Mouse (Mus musculus): ENCODE data around the gene Pitpnm2. TPM values are rescaled to one million over a fixed set of nuclear protein-coding genes. Genes with fewer than 3 reads are reported as not detected.

The Pitpnm2 gene
- polyA plus RNA-seq, 1 experiment from 2014 or later = 7.3 TPM

DNA sequence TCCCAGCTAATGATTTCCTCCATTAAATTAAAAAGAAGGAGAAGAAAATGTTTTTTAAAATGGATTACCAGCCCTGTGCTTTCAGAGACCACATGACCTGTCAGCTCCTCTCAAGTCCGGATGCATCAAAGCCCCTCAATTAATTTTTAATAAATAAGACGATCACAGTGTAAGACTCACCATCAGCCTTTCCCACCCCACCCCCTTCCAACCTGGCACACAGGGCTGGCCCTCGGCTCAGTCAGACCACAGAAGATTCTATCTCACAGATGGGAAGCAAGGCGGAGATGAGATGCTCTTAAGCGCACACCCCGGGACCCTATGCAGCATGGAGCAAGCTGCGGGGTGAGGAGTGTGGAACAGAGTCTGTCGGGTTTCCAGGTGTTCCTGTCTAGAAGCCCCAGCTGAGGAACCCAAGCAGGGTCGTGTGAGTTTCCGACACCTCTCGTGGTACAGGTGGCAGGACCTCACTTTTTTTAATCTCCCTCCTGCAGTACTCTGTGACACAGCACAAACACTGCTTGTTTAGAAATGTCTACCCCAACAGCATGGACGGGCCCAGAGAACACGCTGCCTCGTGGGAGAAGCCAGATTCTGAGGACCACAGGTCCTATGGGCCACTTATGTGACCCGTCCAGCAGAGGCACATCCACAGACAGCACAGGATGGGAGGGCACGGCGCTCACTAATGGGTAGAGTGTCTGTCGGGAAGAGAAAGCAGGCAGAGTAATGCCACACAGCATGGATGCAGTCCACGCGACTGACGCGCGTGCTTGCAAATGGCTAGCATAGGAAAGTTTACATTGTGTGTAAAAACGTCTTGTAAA is 56.1 kb downstream of the Pitpnm2 start:
- Histone ChIP-seq H3K27ac (ENCODE audit: low read length) (peak overlapping the region; percentile 91), H3K27me3 (ENCODE audit: control insufficient read depth, insufficient read depth, low read length) (no peaks in the 10 kb centered on the region), H3K9me3 (replicated peaks; ENCODE audit: control insufficient read depth, low read length) (no peaks in the 10 kb centered on the region), H3K4me1 (ENCODE audit: control insufficient read depth, insufficient read depth, low read length) (peaks cover 80% of the 10 kb centered on the region), H3K4me2 (ENCODE audit: low read depth, low read length) (peak overlapping the region; percentile 52; the same call in 1 of the 2 replicates), H3K9ac (ENCODE audit: low read length) (peak overlapping the region; percentile 44; the same call in 1 of the 2 replicates), H3K4me3 (ENCODE audit: low read length) (no peak overlapping the region), H3K36me3 (ENCODE audit: control insufficient read depth, insufficient read depth) (no peaks in the 10 kb centered on the region)
- ATAC-seq (replicated peaks; ENCODE audit: extremely low read depth, insufficient read depth, low FRiP score) = no peak
- WGBS = 79% methylated on average over 24 of the region's 24 CpGs

DNA sequence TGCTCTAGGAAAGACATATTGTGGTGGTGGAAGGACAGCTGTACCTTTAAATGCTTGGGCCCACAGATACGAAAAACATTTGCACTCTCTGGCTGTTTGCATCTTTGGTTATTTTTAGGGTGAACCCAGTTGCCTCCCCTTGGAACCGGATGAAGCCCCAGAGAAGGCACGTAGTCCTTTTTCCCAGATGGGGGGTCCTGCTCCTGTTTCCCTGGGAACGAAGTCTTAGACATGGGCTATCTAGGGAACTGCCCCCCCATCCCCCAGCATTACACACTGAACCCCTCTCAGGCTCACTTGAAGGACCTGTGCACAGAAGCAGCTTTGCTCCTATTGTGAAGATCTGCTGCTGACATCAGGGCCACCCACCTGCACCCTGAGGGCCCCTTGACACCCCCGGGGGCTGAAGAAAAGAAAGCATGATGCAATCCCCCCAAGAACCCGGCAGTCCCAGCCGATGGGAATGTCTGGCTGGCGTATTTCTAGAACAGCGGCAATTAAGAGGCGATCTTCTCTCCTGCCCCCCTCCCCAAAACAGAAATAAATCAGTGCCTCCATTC is 56.8 kb downstream of the Pitpnm2 start:
- H3K4me1 ChIP-seq (ENCODE audit: control insufficient read depth, insufficient read depth, low read length) = peaks cover 81% of the 10 kb centered on the region

DNA sequence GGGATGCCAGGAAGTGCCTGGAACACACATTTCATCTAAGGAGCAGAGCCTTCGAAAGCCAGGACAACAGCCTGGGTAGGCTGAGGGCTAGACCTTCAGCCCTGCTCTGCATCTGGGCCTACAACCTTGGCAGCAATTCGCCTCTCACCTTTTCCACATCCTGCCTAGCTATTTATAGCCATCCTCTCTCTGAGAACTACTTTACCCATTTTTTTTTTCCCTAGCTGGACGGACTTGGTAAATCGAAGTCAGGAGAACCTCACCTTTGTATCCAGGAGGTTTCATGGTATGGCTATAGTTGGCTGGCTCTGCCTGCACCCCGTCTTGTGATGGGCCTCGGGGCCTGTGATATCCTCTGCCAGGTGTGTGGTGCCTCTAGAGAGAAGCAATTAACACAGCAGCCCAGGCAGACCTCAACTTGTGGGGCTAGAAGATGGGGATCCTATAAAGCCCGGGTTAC is 57.3 kb downstream of the Pitpnm2 start:
- Histone ChIP-seq H3K27me3 (ENCODE audit: control insufficient read depth, insufficient read depth, low read length) (no peaks in the 10 kb centered on the region), H3K4me2 (ENCODE audit: low read depth, low read length) (peak overlapping the region; percentile 52), H3K9me3 (replicated peaks; ENCODE audit: control insufficient read depth, low read length) (no peaks in the 10 kb centered on the region), H3K4me1 (ENCODE audit: control insufficient read depth, insufficient read depth, low read length) (peaks cover 81% of the 10 kb centered on the region), H3K9ac (ENCODE audit: low read length) (peak overlapping the region; percentile 65), H3K4me3 (ENCODE audit: low read length) (no peak overlapping the region), H3K27ac (ENCODE audit: low read length) (peak overlapping the region; percentile 91), H3K36me3 (ENCODE audit: control insufficient read depth, insufficient read depth) (no peaks in the 10 kb centered on the region)
- no peak for ATAC-seq (replicated peaks; ENCODE audit: extremely low read depth, insufficient read depth, low FRiP score)
- WGBS = 47% methylated on average over 7 of the region's 7 CpGs

More for the DNA sequence above, 56.8 kb downstream of the Pitpnm2 start:
- no peak; the same call in 1 of the 2 replicates for ATAC-seq (replicated peaks; ENCODE audit: extremely low read depth, insufficient read depth, low FRiP score)
- WGBS = 49% methylated on average over 10 of the region's 10 CpGs
- Histone ChIP-seq H3K36me3 (ENCODE audit: control insufficient read depth, insufficient read depth) (no peaks in the 10 kb centered on the region), H3K27me3 (ENCODE audit: control insufficient read depth, insufficient read depth, low read length) (no peaks in the 10 kb centered on the region), H3K4me2 (ENCODE audit: low read depth, low read length) (peak overlapping the region; percentile 52), H3K9ac (ENCODE audit: low read length) (peak overlapping the region; percentile 65), H3K9me3 (replicated peaks; ENCODE audit: control insufficient read depth, low read length) (no peaks in the 10 kb centered on the region), H3K27ac (ENCODE audit: low read length) (peak overlapping the region; percentile 91), H3K4me3 (ENCODE audit: low read length) (no peak overlapping the region)

DNA sequence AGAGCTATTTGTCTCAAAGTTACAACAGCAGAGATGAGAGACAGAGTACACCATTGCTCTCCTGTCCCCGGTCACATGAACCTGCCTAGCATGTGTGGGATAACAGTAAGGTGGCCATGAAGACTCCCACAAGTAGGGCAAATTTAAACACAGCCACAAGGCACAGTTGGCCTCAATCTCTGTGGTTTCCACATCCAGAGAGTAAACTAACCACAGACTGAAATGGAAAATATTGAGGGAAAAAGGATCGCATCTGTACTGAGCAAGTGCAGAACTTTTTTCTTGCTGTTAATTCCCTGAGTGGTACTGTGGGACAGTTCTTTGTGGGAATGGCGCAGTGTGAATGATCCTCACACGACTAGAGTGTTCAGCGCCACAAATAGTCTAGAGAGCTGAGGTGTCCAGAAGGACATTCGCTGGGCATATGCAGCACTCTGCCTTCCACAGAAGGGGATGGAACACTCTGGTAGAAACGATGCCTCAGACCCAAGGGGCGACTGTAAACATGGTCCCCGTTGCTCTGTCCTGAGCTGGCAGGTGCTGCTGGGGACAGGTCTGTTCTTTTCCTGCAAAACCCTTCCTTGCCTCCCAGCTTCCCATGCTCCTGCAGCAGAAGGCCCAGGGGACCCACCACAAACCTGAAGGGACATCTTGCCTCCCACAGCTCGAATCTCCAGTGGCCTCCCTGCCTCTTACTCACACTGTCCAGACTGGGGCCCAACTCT is 59.3 kb downstream of the Pitpnm2 start:
- no peaks in the 10 kb centered on the region for H3K9me3 ChIP-seq (replicated peaks; ENCODE audit: control insufficient read depth, low read length)
- no peak overlapping the region for H3K4me2 ChIP-seq (ENCODE audit: low read depth, low read length)
- H3K36me3 ChIP-seq (ENCODE audit: control insufficient read depth, insufficient read depth) = no peaks in the 10 kb centered on the region
- ATAC-seq (replicated peaks; ENCODE audit: extremely low read depth, insufficient read depth, low FRiP score) = no peak
- no peak overlapping the region for H3K4me3 ChIP-seq (ENCODE audit: low read length)
- H3K27me3 ChIP-seq (ENCODE audit: control insufficient read depth, insufficient read depth, low read length) = no peaks in the 10 kb centered on the region
- H3K9ac ChIP-seq (ENCODE audit: low read length) = peak overlapping the region; percentile 3; the same call in 1 of the 2 replicates
- H3K4me1 ChIP-seq (ENCODE audit: control insufficient read depth, insufficient read depth, low read length) = peaks cover 86% of the 10 kb centered on the region
- peak overlapping the region; percentile 25 for H3K27ac ChIP-seq (ENCODE audit: low read length)
- WGBS = 66% methylated on average over 10 of the region's 10 CpGs

DNA sequence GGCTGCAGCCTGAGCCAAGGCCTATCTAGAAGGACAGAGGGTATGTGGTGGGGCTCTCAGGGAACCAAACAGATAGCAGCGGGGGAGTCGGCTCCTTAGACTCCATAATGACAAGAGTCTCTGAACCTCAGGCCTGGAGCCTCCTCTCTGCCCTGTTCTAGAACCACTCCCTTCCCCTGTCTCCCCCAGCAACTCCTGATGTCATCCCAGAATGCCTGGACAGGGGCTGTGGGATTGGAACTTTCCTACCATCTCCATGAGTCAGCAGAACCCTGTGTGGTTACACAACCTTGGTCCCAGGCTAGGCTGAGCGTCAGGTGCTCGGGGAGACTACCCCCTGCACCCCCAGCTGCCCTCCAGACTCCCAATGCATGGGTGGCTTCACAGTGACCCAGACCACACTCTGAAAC is 60.0 kb downstream of the Pitpnm2 start:
- no peaks in the 10 kb centered on the region for H3K36me3 ChIP-seq (ENCODE audit: control insufficient read depth, insufficient read depth)
- H3K9me3 ChIP-seq (replicated peaks; ENCODE audit: control insufficient read depth, low read length) = no peaks in the 10 kb centered on the region
- no peaks in the 10 kb centered on the region for H3K27me3 ChIP-seq (ENCODE audit: control insufficient read depth, insufficient read depth, low read length)
- H3K9ac ChIP-seq (ENCODE audit: low read length) = peak overlapping the region; percentile 18; the same call in 1 of the 2 replicates
- no peak overlapping the region for H3K4me2 ChIP-seq (ENCODE audit: low read depth, low read length)
- ATAC-seq (replicated peaks; ENCODE audit: extremely low read depth, insufficient read depth, low FRiP score) = no peak
- peaks cover 88% of the 10 kb centered on the region for H3K4me1 ChIP-seq (ENCODE audit: control insufficient read depth, insufficient read depth, low read length)
- H3K4me3 ChIP-seq (ENCODE audit: low read length) = no peak overlapping the region
- WGBS = 73% methylated on average over 4 of the region's 4 CpGs
- peak overlapping the region; percentile 25 for H3K27ac ChIP-seq (ENCODE audit: low read length)

DNA sequence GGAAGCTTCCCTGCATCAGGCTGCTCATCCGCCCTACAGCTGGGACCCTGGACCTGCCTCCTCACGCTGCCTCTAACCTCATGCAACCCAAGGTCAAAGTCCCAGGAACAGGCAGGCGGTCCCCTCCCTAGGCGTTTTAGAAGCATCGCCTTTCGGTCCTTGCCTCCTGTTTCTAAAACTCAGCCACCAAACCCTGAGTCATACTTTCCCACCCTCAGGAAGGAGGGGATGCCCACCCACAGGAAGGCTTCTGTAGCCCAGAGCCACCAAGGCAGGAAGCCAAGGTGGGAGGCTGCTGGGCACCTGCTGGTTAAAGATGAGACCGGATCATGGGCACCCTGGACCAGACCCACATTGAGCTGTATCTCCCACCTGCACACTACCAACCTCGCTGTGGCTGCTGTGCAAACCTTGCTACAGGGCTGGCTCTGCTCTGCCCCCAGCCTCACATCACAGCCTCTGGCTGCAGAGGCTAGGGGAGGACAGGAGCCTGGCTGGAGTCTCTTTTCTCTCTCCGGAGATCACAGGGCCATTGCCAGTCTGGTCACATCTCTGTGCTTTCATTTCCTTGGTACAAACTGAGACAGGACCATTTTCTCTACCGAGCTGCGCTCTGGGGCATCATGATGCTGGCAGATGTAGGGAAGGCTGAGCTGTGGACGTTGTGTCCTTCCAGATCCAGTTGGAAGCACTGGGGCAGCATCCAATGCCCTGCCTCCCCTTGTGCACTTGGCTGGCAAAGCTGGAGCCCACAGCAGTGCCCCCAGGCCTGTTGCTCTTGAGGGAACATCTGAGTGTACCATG is 61.9 kb downstream of the Pitpnm2 start:
- Histone ChIP-seq H3K9me3 (replicated peaks; ENCODE audit: control insufficient read depth, low read length) (no peaks in the 10 kb centered on the region), H3K4me1 (ENCODE audit: control insufficient read depth, insufficient read depth, low read length) (peaks cover 80% of the 10 kb centered on the region), H3K27ac (ENCODE audit: low read length) (peak overlapping the region; percentile 95), H3K9ac (ENCODE audit: low read length) (peak overlapping the region; percentile 68), H3K36me3 (ENCODE audit: control insufficient read depth, insufficient read depth) (no peaks in the 10 kb centered on the region), H3K27me3 (ENCODE audit: control insufficient read depth, insufficient read depth, low read length) (no peaks in the 10 kb centered on the region), H3K4me3 (ENCODE audit: low read length) (peak overlapping the region; percentile 39), H3K4me2 (ENCODE audit: low read depth, low read length) (peak overlapping the region; percentile 55)
- 52% methylated on average over 12 of the region's 12 CpGs for WGBS
- no peak for ATAC-seq (replicated peaks; ENCODE audit: extremely low read depth, insufficient read depth, low FRiP score)

DNA sequence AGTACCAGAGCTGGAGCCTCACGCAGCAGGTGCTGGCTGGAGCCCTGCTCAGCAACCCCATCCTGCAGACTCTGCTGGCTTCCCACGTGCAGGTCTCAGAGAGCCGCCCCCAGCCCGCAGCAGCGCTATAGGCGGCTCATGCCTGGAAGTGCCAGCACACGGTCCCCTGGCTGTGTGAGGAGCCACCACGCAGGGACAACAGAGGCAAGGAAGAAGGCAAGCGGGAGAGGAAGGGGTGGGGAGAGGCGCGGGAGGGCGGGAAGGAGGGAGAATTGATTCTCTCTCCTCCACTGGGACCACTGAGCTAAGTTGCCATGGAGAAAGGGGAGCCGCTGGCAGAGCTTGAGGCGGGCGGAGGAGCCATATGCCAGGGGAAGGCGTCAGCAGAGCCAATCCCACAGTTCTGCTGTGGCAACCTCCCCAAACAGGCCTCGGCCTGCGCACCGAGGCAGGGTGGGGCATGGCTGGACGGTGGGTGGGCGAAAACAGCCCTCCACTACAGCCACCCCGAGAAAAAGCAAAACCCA is 62.5 kb downstream of the Pitpnm2 start:
- peak; percentile 34; the same call in 1 of the 2 replicates for ATAC-seq (replicated peaks; ENCODE audit: extremely low read depth, insufficient read depth, low FRiP score)
- Histone ChIP-seq H3K9ac (ENCODE audit: low read length) (peak overlapping the region; percentile 68), H3K27ac (ENCODE audit: low read length) (peak overlapping the region; percentile 95)

DNA sequence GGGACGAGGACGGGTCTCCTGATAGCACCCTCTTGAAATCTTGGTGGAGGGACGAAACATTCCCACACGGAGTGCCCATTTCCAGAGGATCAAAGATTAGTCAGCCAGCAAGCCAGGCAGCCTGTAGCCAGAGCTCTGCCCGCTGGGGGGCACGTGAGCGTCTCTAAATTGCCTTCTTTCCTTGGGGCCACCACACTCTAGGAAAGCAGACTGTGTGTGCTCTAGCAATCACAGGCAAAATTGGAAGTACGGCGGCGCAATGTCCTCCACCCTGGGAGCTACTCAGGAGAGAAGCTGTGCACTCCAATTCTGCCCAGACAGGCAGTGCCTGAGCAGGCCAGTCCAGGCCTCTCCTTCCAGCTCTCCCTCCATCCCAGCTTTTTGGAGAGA is 63.1 kb downstream of the Pitpnm2 start:
- H3K36me3 ChIP-seq (ENCODE audit: control insufficient read depth, insufficient read depth) = no peaks in the 10 kb centered on the region
- peak overlapping the region; percentile 39 for H3K4me3 ChIP-seq (ENCODE audit: low read length)
- no peaks in the 10 kb centered on the region for H3K9me3 ChIP-seq (replicated peaks; ENCODE audit: control insufficient read depth, low read length)
- H3K9ac ChIP-seq (ENCODE audit: low read length) = peak overlapping the region; percentile 68
- ATAC-seq (replicated peaks; ENCODE audit: extremely low read depth, insufficient read depth, low FRiP score) = no peak; the same call in 1 of the 2 replicates
- H3K4me1 ChIP-seq (ENCODE audit: control insufficient read depth, insufficient read depth, low read length) = peaks cover 69% of the 10 kb centered on the region
- peak overlapping the region; percentile 55 for H3K4me2 ChIP-seq (ENCODE audit: low read depth, low read length)
- no peaks in the 10 kb centered on the region for H3K27me3 ChIP-seq (ENCODE audit: control insufficient read depth, insufficient read depth, low read length)
- 53% methylated on average over 10 of the region's 10 CpGs for WGBS
- peak overlapping the region; percentile 95 for H3K27ac ChIP-seq (ENCODE audit: low read length)

More for the DNA sequence above, 62.5 kb downstream of the Pitpnm2 start:
- no peaks in the 10 kb centered on the region for H3K36me3 ChIP-seq (ENCODE audit: control insufficient read depth, insufficient read depth)
- H3K9me3 ChIP-seq (replicated peaks; ENCODE audit: control insufficient read depth, low read length) = no peaks in the 10 kb centered on the region
- peak overlapping the region; percentile 39 for H3K4me3 ChIP-seq (ENCODE audit: low read length)
- WGBS = 18% methylated on average over 21 of the region's 22 CpGs
- H3K4me1 ChIP-seq (ENCODE audit: control insufficient read depth, insufficient read depth, low read length) = peaks cover 73% of the 10 kb centered on the region
- no peaks in the 10 kb centered on the region for H3K27me3 ChIP-seq (ENCODE audit: control insufficient read depth, insufficient read depth, low read length)
- H3K4me2 ChIP-seq (ENCODE audit: low read depth, low read length) = peak overlapping the region; percentile 55

Measured in heart, embryonic 16.5 days (tissue).